Mouse (Mus musculus) limb, embryonic 15.5 days (tissue): ENCODE measurements at regions not wholly inside any gene's neighbourhood (a gene's known extent, or its start where the extent isn't known, plus 50 kb on each side); places are given as distances from the start of the nearest gene placed in this dataset.

Experiments used
- ATAC-seq: fragments of 200-750 bp; cut with Nextera tagmentation; 2 replicates; pipeline ENCODE4 v1.8.0; 2017; ENCODE audit warnings: low read depth, moderate TSS enrichment; ENCODE audit not compliant: insufficient number of reproducible peaks, low FRiP score, low TSS enrichment
- H3K27ac ChIP-seq: fragments of 300-500 bp; sonication (generic); 2 replicates; pipeline ENCODE4 v1.5.1; 2015; ENCODE audit warnings: moderate library complexity, mild to moderate bottlenecking, inconsistent platforms
- H3K27me3 ChIP-seq: fragments of 300-500 bp; sonication (generic); 2 replicates; pipeline ENCODE4 v1.6.1; 2015; ENCODE audit warnings: inconsistent platforms
- H3K36me3 ChIP-seq: fragments of 300-500 bp; sonication (generic); 2 replicates; pipeline ENCODE4 v1.6.1; 2015; ENCODE audit warnings: inconsistent platforms
- H3K4me1 ChIP-seq: fragments of 300-500 bp; sonication (generic); 2 replicates; pipeline ENCODE4 v1.6.1; 2015; ENCODE audit warnings: inconsistent platforms
- H3K4me2 ChIP-seq: fragments of 300-500 bp; sonication (generic); 2 replicates; pipeline ENCODE4 v1.6.1; 2015; ENCODE audit warnings: mild to moderate bottlenecking, inconsistent platforms
- H3K4me3 ChIP-seq: fragments of 300-500 bp; sonication (generic); 2 replicates; pipeline ENCODE4 v1.5.1; 2015; ENCODE audit warnings: mild to moderate bottlenecking, inconsistent platforms
- H3K9ac ChIP-seq: fragments of 300-500 bp; sonication (generic); 2 replicates; pipeline ENCODE4 v1.6.1; 2015; ENCODE audit warnings: inconsistent platforms
- H3K9me3 ChIP-seq: fragments of 300-500 bp; sonication (generic); 2 replicates; pipeline ENCODE4 v1.6.1; 2016; ENCODE audit warnings: inconsistent platforms
- WGBS: fragments of 180-500 bp; shearing (Covaris S2); methylation state at CpG from one replicate; pipeline ENCODE4 v1.1.7; 2015; 5-methylcytosine and 5-hydroxymethylcytosine counted together

DNA sequence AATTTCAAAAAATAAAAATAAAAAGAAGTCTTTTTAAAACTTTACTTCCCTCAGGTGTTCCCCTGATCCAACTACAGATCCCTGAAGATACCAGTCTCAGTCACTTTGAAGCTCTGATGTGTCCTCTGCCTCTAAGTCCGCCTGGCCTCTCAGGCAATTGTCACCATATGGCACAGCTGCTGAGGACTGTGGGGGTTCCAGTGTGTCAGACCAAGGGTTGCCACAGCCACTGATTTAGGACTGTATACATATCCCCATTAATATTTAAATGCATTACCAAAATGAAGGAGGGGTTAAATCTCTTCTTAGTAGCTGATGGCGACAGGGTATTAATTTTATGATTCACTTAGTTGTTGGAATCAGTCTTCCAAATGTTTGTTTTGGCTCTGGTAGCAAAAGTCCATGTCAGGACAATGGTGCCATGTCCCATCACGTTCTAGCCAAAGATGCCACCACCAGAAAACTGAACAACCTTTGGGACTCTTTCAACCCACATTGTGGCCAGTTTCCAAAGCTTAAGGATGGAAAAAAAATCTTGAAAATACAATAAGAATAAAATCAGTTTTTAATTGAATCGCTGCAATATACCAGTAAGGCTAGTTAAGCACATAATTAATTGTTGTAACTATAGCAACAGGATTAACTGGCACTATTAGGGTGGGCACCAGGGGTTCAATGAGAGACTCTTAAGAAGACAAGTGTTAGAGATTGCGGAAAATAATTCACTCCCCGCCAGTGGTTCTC lies 62.5 kb downstream of the Arrdc4 start:
- Histone ChIP-seq H3K9me3 (no peaks in the 10 kb centered on the region), H3K4me2 (no peak overlapping the region), H3K27me3 (no peaks in the 10 kb centered on the region), H3K36me3 (no peaks in the 10 kb centered on the region), H3K4me3 (no peak overlapping the region), H3K9ac (no peak overlapping the region), H3K27ac (no peak overlapping the region), H3K4me1 (0 out of 2 replicates have a peak, but pooled peaks cover 3% of the 10 kb centered on the region)
- ATAC-seq = no peak
- 54% methylated on average over 6 of the region's 6 CpGs for WGBS

- Histone ChIP-seq H3K36me3 (no peaks in the 10 kb centered on the region), H3K9ac (no peak overlapping the region), H3K4me2 (no peak overlapping the region), H3K27ac (no peak overlapping the region), H3K4me3 (no peak overlapping the region), H3K27me3 (no peaks in the 10 kb centered on the region), H3K9me3 (no peaks in the 10 kb centered on the region), H3K4me1 (0 out of 2 replicates have a peak, but pooled peaks cover 3% of the 10 kb centered on the region)
- no peak for ATAC-seq
- whole genome bisulfite sequencing = 46% methylated on average over 5 of the region's 5 CpGs
These were observed 66.0 kb downstream of the Arrdc4 start for GRCm38 (mm10) chr7:68682929-68683643.

GRCm38 (mm10) chr7:68682318-68682728 lies 66.7 kb downstream of the Arrdc4 start:
- Histone ChIP-seq H3K4me3 (no peak overlapping the region), H3K4me1 (0 out of 2 replicates have a peak, but pooled peaks cover 3% of the 10 kb centered on the region), H3K9me3 (no peaks in the 10 kb centered on the region), H3K27ac (no peak overlapping the region), H3K36me3 (no peaks in the 10 kb centered on the region), H3K9ac (no peak overlapping the region), H3K4me2 (no peak overlapping the region), H3K27me3 (no peaks in the 10 kb centered on the region)
- 59% methylated on average over 6 of the region's 6 CpGs for WGBS
- ATAC-seq = no peak

DNA sequence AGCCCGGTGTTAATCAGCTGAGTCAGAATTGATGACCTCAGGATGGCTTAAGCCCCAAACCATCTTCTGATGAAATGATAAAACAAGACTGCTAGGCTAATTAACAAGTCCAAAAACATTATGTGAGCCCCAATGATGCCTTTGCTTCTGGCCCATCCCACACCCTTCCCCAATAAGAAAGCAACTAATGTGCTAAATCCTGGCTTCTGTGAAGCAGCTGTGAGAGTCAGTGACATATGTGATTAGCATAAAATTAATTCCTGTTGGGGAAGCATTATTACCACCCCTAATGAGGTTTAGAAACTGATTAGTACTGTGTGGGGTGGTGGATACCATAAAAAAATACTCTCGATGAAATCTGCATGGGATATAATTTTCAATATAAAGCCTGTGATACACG lies 69.3 kb downstream of the Arrdc4 start:
- Histone ChIP-seq H3K36me3 (no peaks in the 10 kb centered on the region), H3K27ac (no peak overlapping the region), H3K4me1 (0 out of 2 replicates have a peak, but pooled peaks cover 3% of the 10 kb centered on the region), H3K27me3 (no peaks in the 10 kb centered on the region), H3K9ac (no peak overlapping the region), H3K4me2 (no peak overlapping the region), H3K4me3 (no peak overlapping the region), H3K9me3 (no peaks in the 10 kb centered on the region)
- WGBS = 80% methylated on average over 3 of the region's 3 CpGs
- ATAC-seq = no peak

GRCm38 (mm10) chr7:68667790-68668732 lies 81.0 kb downstream of the Arrdc4 start:
- Histone ChIP-seq H3K27ac (no peak overlapping the region), H3K9me3 (no peaks in the 10 kb centered on the region), H3K4me2 (no peak overlapping the region), H3K9ac (no peak overlapping the region), H3K36me3 (no peaks in the 10 kb centered on the region), H3K27me3 (no peaks in the 10 kb centered on the region), H3K4me1 (no peaks in the 10 kb centered on the region), H3K4me3 (no peak overlapping the region)
- ATAC-seq = no peak
- WGBS = 67% methylated on average over 12 of the region's 12 CpGs

DNA sequence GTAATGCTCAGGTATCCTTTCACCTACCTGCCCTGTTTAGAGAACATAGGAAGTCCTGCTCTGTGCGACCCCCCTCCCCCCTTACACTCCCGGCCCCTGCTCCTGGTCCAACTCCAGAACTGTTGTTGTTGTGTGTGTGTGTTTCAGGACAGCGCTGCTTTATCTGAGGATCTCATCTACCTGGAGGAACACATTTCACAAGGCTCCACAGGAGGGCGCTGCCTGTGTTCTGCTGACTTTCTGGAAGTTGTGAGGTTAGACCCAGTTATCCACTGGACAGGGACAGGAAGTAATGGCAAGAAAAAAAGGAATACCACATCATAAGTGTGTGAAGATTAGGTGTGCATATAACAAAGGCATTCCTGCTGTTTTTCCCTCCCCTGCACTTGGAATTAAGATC lies 81.8 kb downstream of the Arrdc4 start:
- ATAC-seq = no peak
- H3K9ac ChIP-seq = no peak overlapping the region
- H3K27me3 ChIP-seq = no peaks in the 10 kb centered on the region
- no peak overlapping the region for H3K4me2 ChIP-seq
- H3K9me3 ChIP-seq = no peaks in the 10 kb centered on the region
- H3K27ac ChIP-seq = no peak overlapping the region
- WGBS = 65% methylated on average over 4 of the region's 4 CpGs
- H3K4me3 ChIP-seq = no peak overlapping the region
- no peaks in the 10 kb centered on the region for H3K36me3 ChIP-seq
- no peaks in the 10 kb centered on the region for H3K4me1 ChIP-seq

DNA sequence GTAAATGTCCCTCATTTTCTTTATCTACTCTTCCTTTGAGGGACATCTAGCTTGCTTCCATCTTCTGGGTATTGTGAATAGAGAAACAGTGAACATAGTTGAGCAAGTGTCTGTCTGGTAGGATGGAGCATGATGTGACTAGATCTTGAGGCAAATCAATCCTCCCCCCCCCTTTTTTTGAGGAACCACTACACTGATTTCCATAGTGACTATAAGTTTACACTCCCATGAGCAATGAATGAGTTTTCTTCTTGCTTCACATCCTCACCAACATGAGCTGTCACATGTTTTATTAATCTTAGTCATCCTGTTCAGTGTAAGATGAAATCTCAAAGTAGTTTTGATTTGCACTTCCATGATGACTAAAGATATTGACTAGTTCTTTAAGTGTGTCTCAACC lies 92.7 kb downstream of the Arrdc4 start:
- no peak overlapping the region for H3K4me2 ChIP-seq
- H3K9ac ChIP-seq = no peak overlapping the region
- H3K9me3 ChIP-seq = no peaks in the 10 kb centered on the region
- ATAC-seq = no peak
- no peak overlapping the region for H3K4me3 ChIP-seq
- no peak overlapping the region for H3K27ac ChIP-seq
- no peaks in the 10 kb centered on the region for H3K4me1 ChIP-seq
- no peaks in the 10 kb centered on the region for H3K27me3 ChIP-seq
- no peaks in the 10 kb centered on the region for H3K36me3 ChIP-seq

DNA sequence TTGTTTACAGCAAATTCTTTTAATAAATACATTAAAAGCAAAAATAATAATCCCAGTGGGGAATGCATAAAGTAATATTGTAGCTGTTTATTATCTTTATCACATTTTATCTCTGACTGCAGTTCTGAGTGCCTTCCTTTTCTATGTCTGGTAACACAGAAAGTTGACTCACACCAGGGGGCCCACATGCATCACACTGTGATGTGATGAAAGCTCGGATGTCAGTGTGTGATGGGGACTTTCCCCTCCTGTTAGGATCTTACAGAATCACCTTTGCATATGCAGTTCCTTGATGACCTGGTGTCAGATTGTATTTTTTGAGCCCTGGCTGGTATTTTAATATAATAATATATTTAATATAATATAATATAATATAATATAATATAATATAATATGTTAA lies 95.5 kb downstream of the Arrdc4 start:
- Histone ChIP-seq H3K4me1 (no peaks in the 10 kb centered on the region), H3K9me3 (no peaks in the 10 kb centered on the region), H3K27ac (no peak overlapping the region), H3K27me3 (no peaks in the 10 kb centered on the region), H3K9ac (no peak overlapping the region), H3K4me3 (no peak overlapping the region), H3K4me2 (no peak overlapping the region), H3K36me3 (no peaks in the 10 kb centered on the region)
- WGBS = 54% methylated on average over 1 of the region's 1 CpGs
- ATAC-seq = no peak

GRCm38 (mm10) chr7:68651418-68651817 lies 97.6 kb downstream of the Arrdc4 start:
- Histone ChIP-seq H3K36me3 (no peaks in the 10 kb centered on the region), H3K9me3 (no peaks in the 10 kb centered on the region), H3K4me1 (no peaks in the 10 kb centered on the region), H3K27ac (no peak overlapping the region), H3K9ac (no peak overlapping the region), H3K4me3 (no peak overlapping the region), H3K4me2 (no peak overlapping the region), H3K27me3 (no peaks in the 10 kb centered on the region)
- no peak for ATAC-seq
- whole genome bisulfite sequencing = 62% methylated on average over 4 of the region's 4 CpGs

GRCm38 (mm10) chr7:68637556-68638215 lies 111.4 kb downstream of the Arrdc4 start:
- no peak overlapping the region for H3K9ac ChIP-seq
- H3K4me1 ChIP-seq = no peaks in the 10 kb centered on the region
- H3K36me3 ChIP-seq = no peaks in the 10 kb centered on the region
- no peaks in the 10 kb centered on the region for H3K9me3 ChIP-seq
- H3K4me3 ChIP-seq = no peak overlapping the region
- H3K4me2 ChIP-seq = no peak overlapping the region
- H3K27ac ChIP-seq = no peak overlapping the region
- WGBS = 46% methylated on average over 7 of the region's 7 CpGs
- no peaks in the 10 kb centered on the region for H3K27me3 ChIP-seq
- ATAC-seq = no peak

GRCm38 (mm10) chr7:68621080-68621479 lies 128.0 kb downstream of the Arrdc4 start:
- Histone ChIP-seq H3K9ac (no peak overlapping the region), H3K4me3 (no peak overlapping the region), H3K9me3 (no peaks in the 10 kb centered on the region), H3K4me2 (no peak overlapping the region), H3K36me3 (no peaks in the 10 kb centered on the region), H3K27me3 (no peaks in the 10 kb centered on the region), H3K27ac (no peak overlapping the region), H3K4me1 (no peaks in the 10 kb centered on the region)
- no peak for ATAC-seq
- WGBS = 88% methylated on average over 3 of the region's 3 CpGs
